Mouse (Mus musculus) cortical plate, adult 2 months (tissue): ENCODE measurements around the gene Cpe.

ENCODE experiments used
- CTCF ChIP-seq: fragments of 200-500 bp; IDR thresholded peaks from 2 replicates; pipeline ENCODE4 v1.5.1; 2011; ENCODE audit warnings: mild to moderate bottlenecking, control low read depth, low read length; ENCODE audit not compliant: insufficient read depth; ENCODE audit errors: extremely low read depth
- POLR2A ChIP-seq: fragments of 200-500 bp; IDR thresholded peaks from 2 replicates; pipeline ENCODE4 v1.6.1; 2011; ENCODE audit warnings: mild to moderate bottlenecking, low read length, control low read depth; ENCODE audit not compliant: insufficient read depth; ENCODE audit errors: extremely low read depth

GRCm38 (mm10) chr8:64615459-64615858 is 77.4 kb downstream of the Cpe start:
- TF ChIP-seq CTCF: no peak
- TF ChIP-seq POLR2A: no peak
